Mouse (Mus musculus) MEL (cell line): ENCODE results near the gene Srgap2.

ENCODE experiments used
- CTCF ChIP-seq, 3 experiments: IDR thresholded peaks in 2 of 3; conservative IDR thresholded peaks in 1 of 3; 2 replicates each; pipeline ENCODE4 v1.5.1; 2011 to 2012; ENCODE audit warnings: low read length in 3 of 3, low read depth in 2 of 3, mild to moderate bottlenecking in 2 of 3, improper control_type of control experiment in 1 of 3, inconsistent platforms in 1 of 3, mixed read lengths in 1 of 3, moderate library complexity in 1 of 3; ENCODE audit not compliant: control insufficient read depth in 1 of 3, insufficient read depth in 1 of 3, poor library complexity in 1 of 3, severe bottlenecking in 1 of 3
- ELF1 ChIP-seq: IDR thresholded peaks from 2 replicates; pipeline ENCODE4 v1.6.1; 2014; ENCODE audit warnings: low read depth, mild to moderate bottlenecking, inconsistent platforms, low read length, improper control_type of control experiment, moderate library complexity

- TF ChIP-seq CTCF (IDR thresholded peaks at IDR 0.05 in 2 of 3, conservative IDR thresholded peaks at IDR 0.05 in 1 of 3; ENCODE audit: control insufficient read depth in 1 of 3, insufficient read depth in 1 of 3, low read depth in 2 of 3, low read length in 3 of 3, poor library complexity in 1 of 3, severe bottlenecking in 1 of 3), result no peak
- TF ChIP-seq ELF1, result no peak
Observed at GRCm38 (mm10) chr1:131236077-131236476, 291.1 kb downstream of the Srgap2 start.
